Mouse (Mus musculus) myocyte (in vitro differentiated cells): Measurements from ENCODE around the gene Slc29a4. TPM values are rescaled to one million over a fixed set of nuclear protein-coding genes. Genes with fewer than 3 reads are reported as not detected.

Experiments used
- H3K27me3 ChIP-seq: one replicate; pipeline ENCODE4 v1.6.1; 2011; ENCODE audit not compliant: control insufficient read depth, insufficient read depth, insufficient read length
- H3K36me3 ChIP-seq: one replicate; pipeline ENCODE4 v1.6.1; 2011; ENCODE audit not compliant: control insufficient read depth, insufficient read depth
- H3K4me2 ChIP-seq: one replicate; pipeline ENCODE4 v1.6.1; 2011; ENCODE audit warnings: low read depth, control low read depth
- H3K4me3 ChIP-seq: one replicate; pipeline ENCODE4 v1.5.1; 2011; ENCODE audit warnings: mild to moderate bottlenecking, control low read depth, moderate library complexity
- H3K79me2 ChIP-seq: one replicate; pipeline ENCODE4 v1.6.1; 2011; ENCODE audit not compliant: control insufficient read depth, insufficient read depth
- H3ac ChIP-seq: one replicate; pipeline ENCODE4 v1.6.1; 2011; ENCODE audit not compliant: control insufficient read depth, insufficient read length
- CEBPB ChIP-seq: IDR thresholded peaks from 2 replicates; pipeline ENCODE4 v1.6.1; 2011; ENCODE audit warnings: mild to moderate bottlenecking, moderate library complexity; ENCODE audit not compliant: poor library complexity, insufficient read depth, severe bottlenecking
- E2F4 ChIP-seq: IDR thresholded peaks from one replicate; pipeline ENCODE4 v1.6.1; 2011; ENCODE audit warnings: mild to moderate bottlenecking, control low read depth, moderate library complexity; ENCODE audit not compliant: insufficient read depth
- MAX ChIP-seq: IDR thresholded peaks from one replicate; pipeline ENCODE4 v1.6.1; 2011; ENCODE audit warnings: low read depth, mild to moderate bottlenecking, control low read depth
- MYOD1 ChIP-seq, 3 experiments: IDR thresholded peaks; one replicate each; pipeline ENCODE4 v1.6.1; 2011; ENCODE audit warnings: control low read depth in 2 of 3, low read depth in 2 of 3, mild to moderate bottlenecking in 2 of 3, moderate library complexity in 1 of 3; ENCODE audit not compliant: insufficient read length in 2 of 3, control insufficient read depth in 1 of 3
- MYOG ChIP-seq, 3 experiments: IDR thresholded peaks; one replicate each; pipeline ENCODE4 v1.6.1; 2011; ENCODE audit warnings: control low read depth in 2 of 3, low read depth in 2 of 3, mild to moderate bottlenecking in 2 of 3; ENCODE audit not compliant: insufficient read length in 2 of 3, control insufficient read depth in 1 of 3, insufficient read depth in 1 of 3
- POLR2A ChIP-seq: IDR thresholded peaks from one replicate; pipeline ENCODE4 v1.6.1; 2011; ENCODE audit warnings: low read depth, mild to moderate bottlenecking, control low read depth, moderate library complexity; ENCODE audit not compliant: insufficient read length
- POLR2AphosphoS2 ChIP-seq: IDR thresholded peaks from one replicate; pipeline ENCODE4 v1.6.1; 2011; ENCODE audit warnings: low read depth, control low read depth; ENCODE audit not compliant: insufficient read length
- REST ChIP-seq: IDR thresholded peaks from one replicate; pipeline ENCODE4 v1.6.1; 2011; ENCODE audit warnings: mild to moderate bottlenecking, control low read depth, moderate library complexity; ENCODE audit not compliant: insufficient read depth, insufficient read length
- SRF ChIP-seq: IDR thresholded peaks from one replicate; pipeline ENCODE4 v1.6.1; 2011; ENCODE audit warnings: low read depth; ENCODE audit not compliant: control insufficient read depth, insufficient read length
- TCF12 ChIP-seq: IDR thresholded peaks from one replicate; pipeline ENCODE4 v1.6.1; 2011; ENCODE audit warnings: mild to moderate bottlenecking, control low read depth; ENCODE audit not compliant: poor library complexity, insufficient read depth, severe bottlenecking
- TCF3 ChIP-seq: IDR thresholded peaks from one replicate; pipeline ENCODE4 v1.6.1; 2011; ENCODE audit warnings: low read depth, control low read depth; ENCODE audit not compliant: insufficient read length
- USF1 ChIP-seq: IDR thresholded peaks from one replicate; pipeline ENCODE4 v1.6.1; 2011; ENCODE audit warnings: low read depth, mild to moderate bottlenecking, control low read depth, moderate library complexity
- polyA plus RNA-seq: library from polyadenylated mRNA; unstranded; fragments of >200 nt; fragmentation: generic; extraction: Trizol; gene quantifications from one replicate; pipeline ENCODE4 v1.2.1, GENCODE M21; 2012; ENCODE audit warnings: missing spikeins

Gene Slc29a4
- polyA plus RNA-seq, 1 experiment: not detected

DNA sequence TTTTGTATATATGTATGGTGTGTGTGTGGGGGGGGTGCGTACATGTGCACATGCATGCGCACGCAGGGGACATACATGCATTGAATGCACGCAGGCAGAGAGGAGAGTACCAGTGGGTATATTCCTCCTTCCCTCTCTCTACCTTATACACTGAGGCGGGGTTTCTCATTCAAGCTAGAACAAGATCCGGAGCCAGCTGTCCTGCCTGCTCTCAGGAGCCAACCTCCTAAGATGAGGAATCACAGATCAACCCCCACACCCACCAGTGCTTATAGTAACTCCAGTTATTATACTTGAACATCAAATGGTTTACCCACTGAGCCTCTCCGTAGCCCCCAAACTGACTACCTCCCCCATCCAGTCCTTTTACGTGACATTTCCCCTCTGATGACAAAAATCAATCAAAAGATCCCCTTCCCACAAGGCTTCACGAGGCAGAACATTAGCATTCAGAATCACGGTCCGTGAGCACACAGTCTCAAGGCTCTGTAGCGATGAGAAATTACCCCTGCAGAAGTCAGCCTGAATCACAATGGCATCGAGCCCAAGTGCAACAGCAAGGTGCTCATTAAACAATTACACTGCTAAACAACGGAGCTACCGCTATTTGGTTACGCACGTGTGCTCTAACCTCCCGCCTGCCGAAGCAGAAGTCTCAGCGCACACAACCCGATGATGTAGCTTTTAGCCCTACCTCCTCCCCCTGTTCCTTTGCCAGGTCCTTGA, 69.9 kb downstream of the Slc29a4 start:
- TF ChIP-seq MYOG (IDR thresholded peaks at IDR 0.05; ENCODE audit: control insufficient read depth in 1 of 3, insufficient read depth in 1 of 3, insufficient read length in 2 of 3, low read depth in 2 of 3) (no peak), MYOD1 (IDR thresholded peaks at IDR 0.05; ENCODE audit: control insufficient read depth in 1 of 3, insufficient read length in 2 of 3, low read depth in 2 of 3) (no peak), POLR2A (no peak), TCF12 (no peak), REST (no peak)
- Histone ChIP-seq H3ac (no peak overlapping the region), H3K4me3 (no peak overlapping the region), H3K4me2 (no peak overlapping the region), H3K27me3 (no peaks in the 10 kb centered on the region), H3K36me3 (peaks cover 21% of the 10 kb centered on the region), H3K79me2 (peaks cover 4% of the 10 kb centered on the region)

DNA sequence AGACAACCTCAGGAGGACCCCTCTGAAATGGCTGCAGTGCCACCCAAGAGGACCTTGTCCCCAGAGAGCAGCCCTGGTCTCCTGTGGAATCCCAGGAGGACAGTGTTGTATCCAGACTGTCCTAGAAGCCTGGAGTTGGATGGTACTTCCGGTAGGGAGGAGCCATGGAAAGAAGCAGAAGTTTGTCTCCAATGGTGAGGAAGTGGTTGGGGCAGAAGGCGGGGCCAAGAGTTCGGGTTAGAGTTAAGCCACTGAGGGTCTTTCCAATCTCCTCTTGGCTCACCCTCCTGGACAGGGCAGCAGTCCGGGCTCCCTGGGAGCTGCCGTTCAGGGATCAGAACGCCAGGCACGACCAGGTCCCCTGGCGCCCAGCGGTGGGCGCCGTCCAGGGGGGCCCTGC, 72.0 kb downstream of the Slc29a4 start:
- Histone ChIP-seq H3K4me3 (no peak overlapping the region), H3K27me3 (no peaks in the 10 kb centered on the region), H3K79me2 (peaks cover 18% of the 10 kb centered on the region), H3K36me3 (peaks cover 19% of the 10 kb centered on the region), H3ac (no peak overlapping the region), H3K4me2 (no peak overlapping the region)
- TF ChIP-seq CEBPB: no peak
- TF ChIP-seq MAX: no peak
- no peak for TF ChIP-seq TCF3
- TF ChIP-seq SRF: no peak
- no peak for TF ChIP-seq E2F4
- no peak for TF ChIP-seq TCF12
- no peak for TF ChIP-seq MYOG (IDR thresholded peaks at IDR 0.05; ENCODE audit: control insufficient read depth in 1 of 3, insufficient read depth in 1 of 3, insufficient read length in 2 of 3, low read depth in 2 of 3)
- TF ChIP-seq REST: no peak
- TF ChIP-seq MYOD1 (IDR thresholded peaks at IDR 0.05; ENCODE audit: control insufficient read depth in 1 of 3, insufficient read length in 2 of 3, low read depth in 2 of 3): no peak
- no peak for TF ChIP-seq POLR2AphosphoS2
- TF ChIP-seq USF1: no peak
- TF ChIP-seq POLR2A: no peak

DNA sequence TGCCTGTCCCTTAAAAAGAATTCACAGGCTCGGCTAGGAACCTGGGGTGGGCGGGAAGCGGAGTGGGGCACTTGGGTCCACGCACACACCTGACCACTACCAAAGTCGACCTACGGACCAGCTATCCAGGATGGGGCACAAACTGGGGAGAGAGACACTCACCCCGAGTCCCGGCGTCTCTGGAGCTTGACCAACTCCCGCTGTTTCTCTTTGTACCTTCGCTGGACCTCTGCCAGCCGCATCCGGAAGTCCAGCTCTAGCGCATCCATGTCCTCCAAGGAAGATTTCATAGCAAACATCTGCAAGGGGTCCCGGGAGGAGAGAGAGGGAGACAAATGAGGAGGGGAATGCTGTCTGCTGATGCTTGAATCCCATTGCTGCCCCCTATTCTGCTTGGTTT, 72.6 kb downstream of the Slc29a4 start:
- Histone ChIP-seq H3ac (no peak overlapping the region), H3K4me3 (no peak overlapping the region), H3K4me2 (no peak overlapping the region), H3K79me2 (peaks cover 18% of the 10 kb centered on the region), H3K27me3 (no peaks in the 10 kb centered on the region), H3K36me3 (peaks cover 18% of the 10 kb centered on the region)
- TF ChIP-seq MYOG (IDR thresholded peaks at IDR 0.05; ENCODE audit: control insufficient read depth in 1 of 3, insufficient read depth in 1 of 3, insufficient read length in 2 of 3, low read depth in 2 of 3) (no peak), TCF3 (no peak), REST (no peak), USF1 (no peak), SRF (no peak), MYOD1 (IDR thresholded peaks at IDR 0.05; ENCODE audit: control insufficient read depth in 1 of 3, insufficient read length in 2 of 3, low read depth in 2 of 3) (no peak), E2F4 (no peak), CEBPB (no peak), POLR2AphosphoS2 (no peak), MAX (no peak), POLR2A (no peak), TCF12 (no peak)

DNA sequence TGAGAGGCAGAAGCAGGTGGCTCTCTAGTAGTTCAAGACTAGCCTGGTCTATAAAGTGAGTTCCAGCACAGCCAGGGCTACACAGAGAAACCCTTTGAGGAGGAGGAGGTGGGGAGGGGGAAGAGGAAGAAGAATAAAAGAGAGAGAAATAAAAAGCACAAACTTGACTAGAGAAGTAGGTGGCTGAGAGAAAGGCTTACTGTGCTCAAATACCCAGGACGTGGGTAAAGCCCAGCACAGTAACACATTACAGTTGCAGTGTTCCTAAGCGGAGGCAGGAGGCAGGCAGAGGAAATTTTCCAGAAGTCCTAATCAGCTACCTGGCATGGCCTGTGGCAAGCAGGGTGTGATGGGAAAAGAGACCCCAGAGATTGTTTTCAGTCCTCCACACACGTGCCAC, 74.4 kb downstream of the Slc29a4 start:
- Histone ChIP-seq H3K36me3 (peaks cover 18% of the 10 kb centered on the region), H3K79me2 (peaks cover 25% of the 10 kb centered on the region), H3K4me2 (no peak overlapping the region), H3K4me3 (no peak overlapping the region), H3K27me3 (no peaks in the 10 kb centered on the region), H3ac (no peak overlapping the region)
- TF ChIP-seq POLR2A (no peak), MYOG (IDR thresholded peaks at IDR 0.05; ENCODE audit: control insufficient read depth in 1 of 3, insufficient read depth in 1 of 3, insufficient read length in 2 of 3, low read depth in 2 of 3) (no peak), TCF3 (no peak)

DNA sequence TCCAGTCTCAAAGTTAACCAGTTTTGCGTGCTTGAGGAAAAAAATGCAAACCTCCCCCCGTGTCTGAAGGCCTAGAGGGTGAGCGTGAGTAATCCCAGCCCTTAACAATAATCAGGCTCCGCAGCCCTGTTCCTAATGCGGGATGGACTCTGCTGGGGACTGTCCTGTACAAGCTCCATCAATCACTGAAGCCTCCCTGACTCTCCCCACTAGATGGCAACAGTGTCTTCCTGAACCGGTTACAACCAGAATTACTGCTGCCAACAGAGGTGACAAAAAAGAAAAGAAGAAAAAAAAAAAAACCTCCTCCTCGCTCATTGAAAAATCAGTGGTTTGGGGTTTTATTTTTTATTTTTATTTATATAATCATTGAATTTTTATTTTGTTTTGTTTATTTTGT, 75.6 kb downstream of the Slc29a4 start:
- H3K4me2 ChIP-seq: no peak overlapping the region
- H3K4me3 ChIP-seq: no peak overlapping the region
- H3K27me3 ChIP-seq: no peaks in the 10 kb centered on the region
- H3ac ChIP-seq: no peak overlapping the region
- TF ChIP-seq REST: no peak
- peaks cover 18% of the 10 kb centered on the region for H3K36me3 ChIP-seq
- peaks cover 25% of the 10 kb centered on the region for H3K79me2 ChIP-seq
